Mouse (Mus musculus) heart, postnatal 36 days (tissue): ENCODE measurements around the gene Pde9a. TPM values are rescaled to one million over a fixed set of nuclear protein-coding genes. Genes with fewer than 3 reads are reported as not detected.

Source experiments
- DNase-seq, 2 experiments: peaks; one replicate each; pipeline ENCODE4 v3.0.0; 2021 to 2022
- intact Hi-C: fragments of 180-260 bp; cut with DNase I; formaldehyde crosslinking; loops from one replicate; pipeline ENCODE4 v1.15.1; 2025
- total RNA-seq, 2 experiments: library from RNA; stranded (reverse); gene quantifications; 2 replicates each; pipeline ENCODE4 v1.2.3; 2021

The Pde9a gene
- total RNA-seq, 2 experiments from 2014 or later = 5.2 to 6.1 TPM

GRCm38 (mm10) chr17:31384968-31385627 is 912 bp upstream of the Pde9a start:
- intact Hi-C loops = loop anchor here (2.0 to 5.0 kb wide), 2 partner anchors 47 to 60 kb away; no protein-coding TSS in a partner anchor

GRCm38 (mm10) chr17:31386766-31387275 is 811 bp downstream of the Pde9a start:
- intact Hi-C loops = loop anchor here (1.0 to 5.0 kb wide), 2 partner anchors 18 to 45 kb away; no protein-coding TSS in a partner anchor
- DNase-seq = no peak

More at GRCm38 (mm10) chr17:31384968-31385627, 912 bp upstream of the Pde9a start:
- DNase-seq = peak; percentile 59 to 61

GRCm38 (mm10) chr17:31389432-31390050 is 3.5 kb downstream of the Pde9a start:
- intact Hi-C loops = loop anchor here (5.0 kb wide), 1 partner anchor 43 kb away; no protein-coding TSS in a partner anchor
- no peak for DNase-seq

GRCm38 (mm10) chr17:31391462-31391861 is 5.5 kb downstream of the Pde9a start:
- intact Hi-C loops = no loop called here
- DNase-seq = no peak

- no peak for DNase-seq
- intact Hi-C loops = no loop called here
Measured at GRCm38 (mm10) chr17:31392041-31392440, 6.0 kb downstream of the Pde9a start.

- intact Hi-C loops = no loop called here
- no peak for DNase-seq
Measured at GRCm38 (mm10) chr17:31393811-31394210, 7.8 kb downstream of the Pde9a start.

GRCm38 (mm10) chr17:31400294-31400693 is 14.3 kb downstream of the Pde9a start:
- DNase-seq = no peak
- intact Hi-C loops = no loop called here

GRCm38 (mm10) chr17:31401160-31401559 is 15.2 kb downstream of the Pde9a start:
- intact Hi-C loops = no loop called here
- DNase-seq = no peak

- no peak for DNase-seq
- intact Hi-C loops = no loop called here
Measured at GRCm38 (mm10) chr17:31402713-31403112, 16.7 kb downstream of the Pde9a start.

GRCm38 (mm10) chr17:31405694-31406227 is 19.8 kb downstream of the Pde9a start:
- DNase-seq = no peak
- intact Hi-C loops = loop anchor here (1.0 kb wide), 1 partner anchor 19 kb away; the partner anchor contains the start of gene Pde9a

GRCm38 (mm10) chr17:31409741-31410350 is 23.8 kb downstream of the Pde9a start:
- intact Hi-C loops = no loop called here

GRCm38 (mm10) chr17:31415258-31415657 is 29.2 kb downstream of the Pde9a start:
- intact Hi-C loops = no loop called here
- no peak for DNase-seq

More at GRCm38 (mm10) chr17:31409741-31410350, 23.8 kb downstream of the Pde9a start:
- no peak for DNase-seq

- intact Hi-C loops = no loop called here
- no peak for DNase-seq
Measured at GRCm38 (mm10) chr17:31418804-31419597, 33.0 kb downstream of the Pde9a start.

GRCm38 (mm10) chr17:31419598-31419950 is 33.6 kb downstream of the Pde9a start:
- intact Hi-C loops = no loop called here
- DNase-seq = no peak

- DNase-seq = no peak
- intact Hi-C loops = no loop called here
Measured at GRCm38 (mm10) chr17:31419995-31420394, 34.0 kb downstream of the Pde9a start.

GRCm38 (mm10) chr17:31420658-31421057 is 34.6 kb downstream of the Pde9a start:
- intact Hi-C loops = no loop called here
- DNase-seq = no peak

GRCm38 (mm10) chr17:31422381-31422780 is 36.4 kb downstream of the Pde9a start:
- intact Hi-C loops = no loop called here
- no peak for DNase-seq

GRCm38 (mm10) chr17:31423020-31423419 is 37.0 kb downstream of the Pde9a start:
- DNase-seq = no peak
- intact Hi-C loops = no loop called here

- no peak for DNase-seq
- intact Hi-C loops = no loop called here
Measured at GRCm38 (mm10) chr17:31424358-31424757, 38.3 kb downstream of the Pde9a start.

GRCm38 (mm10) chr17:31424798-31425197 is 38.8 kb downstream of the Pde9a start:
- intact Hi-C loops = no loop called here
- no peak for DNase-seq
